Mouse (Mus musculus): ENCODE measurements around the gene Psmc3ip. TPM values are rescaled to one million over a fixed set of nuclear protein-coding genes. Genes with fewer than 3 reads are reported as not detected.
A peak's percentile ranks its signal among the peaks of the same experiment; 100 is the strongest.

Psmc3ip gene
- polyA plus RNA-seq, 1 experiment from 2014 or later, result 44.1 TPM

DNA sequence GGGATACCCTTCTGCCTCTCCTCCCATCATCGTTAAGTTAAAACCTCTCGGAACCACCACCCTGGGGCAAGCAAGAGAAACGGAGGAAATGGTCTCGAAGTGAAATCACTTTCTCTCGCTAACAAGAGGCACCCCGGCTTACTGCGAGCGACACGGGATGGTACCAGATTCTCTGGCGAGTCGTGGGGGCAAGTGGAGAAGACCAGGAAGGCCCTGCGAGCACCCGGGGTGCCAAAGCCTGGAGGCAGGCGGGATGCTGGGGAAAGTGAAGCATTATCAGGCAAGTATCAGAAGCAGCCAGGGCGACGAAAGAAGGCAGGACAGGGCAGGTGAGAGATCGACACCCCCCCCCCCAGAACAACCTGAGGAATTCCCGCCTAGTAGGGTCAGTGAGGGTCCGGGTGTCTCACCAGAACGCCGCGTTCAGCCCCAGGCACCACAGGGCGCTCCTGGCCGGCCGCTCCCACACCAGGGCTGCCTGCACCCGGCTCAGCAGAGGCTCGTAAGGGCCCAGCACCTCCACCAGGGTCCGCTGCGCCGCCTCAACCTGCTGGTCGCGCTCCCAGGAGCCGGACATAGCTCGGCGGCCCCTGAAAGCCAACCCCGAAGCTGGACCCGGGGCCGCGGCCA lies 24.0 kb upstream of the Psmc3ip start:
- peak overlapping the region; percentile 96 for H3K4me2 ChIP-seq
- peak overlapping the region; percentile 91 for H3K4me3 ChIP-seq (ENCODE audit: low read depth, low read length)
- DNase-seq, result peak; percentile 12
- H3K27ac ChIP-seq (ENCODE audit: low read depth), result peak overlapping the region; percentile 87
- peak overlapping the region; percentile 85 for H3K9ac ChIP-seq
- no peaks in the 10 kb centered on the region for H3K27me3 ChIP-seq (ENCODE audit: insufficient read depth, low read length)
- peaks cover 16% of the 10 kb centered on the region for H3K4me1 ChIP-seq (ENCODE audit: insufficient read depth)
- peak; percentile 80; the same call in 1 of the 2 replicates for ATAC-seq (ENCODE audit: insufficient read depth)
- TF ChIP-seq CTCF (IDR thresholded peaks at IDR 0.05; ENCODE audit: low read depth), result peak; percentile 47
- peaks cover 32% of the 10 kb centered on the region for H3K36me3 ChIP-seq (ENCODE audit: insufficient read depth)
- under 1% methylated on average over 39 of the region's 39 CpGs for WGBS
- no peaks in the 10 kb centered on the region for H3K9me3 ChIP-seq (ENCODE audit: low read depth, low read length)

DNA sequence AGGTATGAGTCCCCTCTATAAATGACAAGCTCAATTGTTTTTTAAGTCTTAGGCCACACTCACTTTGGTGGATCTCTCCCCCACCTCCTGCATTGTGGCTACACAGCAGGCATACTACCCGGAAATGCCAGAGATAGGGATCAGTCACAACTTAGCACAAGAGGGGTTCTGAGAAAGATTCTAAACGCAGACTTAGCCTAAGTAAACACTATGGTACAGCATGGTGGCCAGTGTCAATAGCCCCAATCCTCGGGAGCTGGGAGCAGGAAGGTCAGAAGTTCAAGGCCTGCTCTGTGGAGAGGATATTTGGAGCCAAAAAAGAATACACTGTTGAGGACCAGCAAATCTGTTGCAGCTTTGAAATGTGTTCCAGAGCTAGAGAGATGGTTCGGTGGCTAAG lies 22.9 kb upstream of the Psmc3ip start:
- no peak for TF ChIP-seq CTCF (IDR thresholded peaks at IDR 0.05; ENCODE audit: low read depth)
- 26% methylated on average over 4 of the region's 4 CpGs for WGBS
- no peaks in the 10 kb centered on the region for H3K9me3 ChIP-seq (ENCODE audit: low read depth, low read length)
- H3K9ac ChIP-seq, result peak overlapping the region; percentile 85
- peaks cover 22% of the 10 kb centered on the region for H3K36me3 ChIP-seq (ENCODE audit: insufficient read depth)
- H3K4me1 ChIP-seq (ENCODE audit: insufficient read depth), result peaks cover 16% of the 10 kb centered on the region
- no peaks in the 10 kb centered on the region for H3K27me3 ChIP-seq (ENCODE audit: insufficient read depth, low read length)
- no peak for ATAC-seq (ENCODE audit: insufficient read depth)
- peak overlapping the region; percentile 96 for H3K4me2 ChIP-seq
- no peak for DNase-seq
- H3K4me3 ChIP-seq (ENCODE audit: low read depth, low read length), result peak overlapping the region; percentile 91
- no peak overlapping the region for H3K27ac ChIP-seq (ENCODE audit: low read depth)

DNA sequence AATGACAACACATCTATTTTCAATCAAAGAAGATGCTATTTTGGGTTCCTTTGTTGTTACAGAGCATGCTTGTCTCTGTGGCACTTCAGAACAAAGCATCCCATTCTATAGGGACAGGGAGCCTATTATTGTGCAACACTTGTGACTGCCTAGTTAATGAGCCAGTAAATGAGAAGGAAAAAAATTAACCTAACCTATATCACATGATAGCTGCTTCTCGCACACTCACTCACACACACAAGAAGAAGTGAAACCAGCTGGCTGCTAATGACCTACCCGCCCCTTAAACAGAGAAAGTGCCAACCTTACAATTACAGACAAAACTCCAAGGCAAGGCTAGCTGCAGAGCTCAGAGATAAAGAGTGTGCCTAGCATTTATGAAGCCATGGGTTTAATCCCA lies 20.3 kb upstream of the Psmc3ip start:
- no peak for ATAC-seq (ENCODE audit: insufficient read depth)
- TF ChIP-seq CTCF (IDR thresholded peaks at IDR 0.05; ENCODE audit: low read depth), result no peak
- H3K9ac ChIP-seq, result no peak overlapping the region

DNA sequence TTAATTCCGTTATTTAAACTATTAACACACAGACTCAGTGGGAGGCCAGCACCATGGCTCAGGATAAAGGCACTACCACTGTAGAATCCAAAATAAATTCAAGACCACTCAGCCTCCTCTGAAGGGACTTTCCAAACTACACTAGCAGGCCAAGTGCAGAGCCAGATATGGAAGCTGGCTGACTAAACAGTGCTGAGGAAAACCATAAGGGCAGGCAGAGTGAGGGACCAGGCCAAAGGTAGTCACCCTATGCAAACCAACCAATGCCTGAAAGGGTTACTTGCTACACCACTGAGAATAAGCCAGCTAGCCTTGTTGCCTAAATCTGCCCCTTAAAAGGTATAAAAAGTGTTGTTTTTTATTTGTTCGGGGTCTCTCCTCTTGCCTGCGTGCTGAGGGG lies 16.9 kb upstream of the Psmc3ip start:
- TF ChIP-seq CTCF (IDR thresholded peaks at IDR 0.05; ENCODE audit: low read depth), result no peak
- DNase-seq, result no peak
- H3K9me3 ChIP-seq (ENCODE audit: low read depth, low read length), result no peaks in the 10 kb centered on the region
- no peaks in the 10 kb centered on the region for H3K27me3 ChIP-seq (ENCODE audit: insufficient read depth, low read length)
- no peak overlapping the region for H3K27ac ChIP-seq (ENCODE audit: low read depth)
- no peak overlapping the region for H3K4me3 ChIP-seq (ENCODE audit: low read depth, low read length)
- WGBS, result 98% methylated on average over 3 of the region's 3 CpGs
- no peak for ATAC-seq (ENCODE audit: insufficient read depth)
- H3K9ac ChIP-seq, result no peak overlapping the region
- H3K4me1 ChIP-seq (ENCODE audit: insufficient read depth), result no peaks in the 10 kb centered on the region
- H3K36me3 ChIP-seq (ENCODE audit: insufficient read depth), result peaks cover 13% of the 10 kb centered on the region; the same call in 1 of the 2 replicates
- H3K4me2 ChIP-seq, result no peak overlapping the region

More for the DNA sequence above, 20.3 kb upstream of the Psmc3ip start:
- Histone ChIP-seq H3K4me1 (ENCODE audit: insufficient read depth) (peaks cover 12% of the 10 kb centered on the region), H3K4me3 (ENCODE audit: low read depth, low read length) (no peak overlapping the region), H3K27me3 (ENCODE audit: insufficient read depth, low read length) (no peaks in the 10 kb centered on the region), H3K27ac (ENCODE audit: low read depth) (no peak overlapping the region), H3K9me3 (ENCODE audit: low read depth, low read length) (no peaks in the 10 kb centered on the region), H3K4me2 (no peak overlapping the region), H3K36me3 (ENCODE audit: insufficient read depth) (peaks cover 13% of the 10 kb centered on the region; the same call in 1 of the 2 replicates)
- no peak for DNase-seq
- WGBS, result 72% methylated on average over 2 of the region's 2 CpGs

DNA sequence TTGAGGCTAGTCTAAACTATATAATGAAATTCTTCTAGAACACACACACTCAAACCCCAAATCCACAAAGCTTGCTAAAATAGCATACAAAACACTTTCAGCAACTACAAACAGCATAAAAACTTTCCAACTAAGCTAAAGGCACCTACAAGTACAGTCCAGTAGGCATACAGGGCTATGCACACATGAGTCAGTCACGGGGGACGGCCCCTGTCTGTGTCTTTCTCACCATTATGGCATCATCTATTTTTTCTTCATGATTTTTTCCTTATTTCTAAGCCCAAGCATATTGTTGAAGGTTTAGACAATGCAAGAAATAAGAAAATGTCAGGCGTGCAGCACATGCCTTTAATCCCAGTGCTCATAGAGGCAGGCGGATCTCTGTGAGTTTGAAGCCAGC lies 15.9 kb upstream of the Psmc3ip start:
- Histone ChIP-seq H3K4me2 (no peak overlapping the region), H3K4me1 (ENCODE audit: insufficient read depth) (no peaks in the 10 kb centered on the region), H3K9ac (no peak overlapping the region), H3K36me3 (ENCODE audit: insufficient read depth) (peaks cover 12% of the 10 kb centered on the region; the same call in 1 of the 2 replicates), H3K4me3 (ENCODE audit: low read depth, low read length) (no peak overlapping the region), H3K27me3 (ENCODE audit: insufficient read depth, low read length) (no peaks in the 10 kb centered on the region), H3K9me3 (ENCODE audit: low read depth, low read length) (no peaks in the 10 kb centered on the region), H3K27ac (ENCODE audit: low read depth) (no peak overlapping the region)
- TF ChIP-seq CTCF (IDR thresholded peaks at IDR 0.05; ENCODE audit: low read depth), result no peak
- 88% methylated on average over 4 of the region's 4 CpGs for WGBS
- DNase-seq (no peak), ATAC-seq (ENCODE audit: insufficient read depth) (no peak)

DNA sequence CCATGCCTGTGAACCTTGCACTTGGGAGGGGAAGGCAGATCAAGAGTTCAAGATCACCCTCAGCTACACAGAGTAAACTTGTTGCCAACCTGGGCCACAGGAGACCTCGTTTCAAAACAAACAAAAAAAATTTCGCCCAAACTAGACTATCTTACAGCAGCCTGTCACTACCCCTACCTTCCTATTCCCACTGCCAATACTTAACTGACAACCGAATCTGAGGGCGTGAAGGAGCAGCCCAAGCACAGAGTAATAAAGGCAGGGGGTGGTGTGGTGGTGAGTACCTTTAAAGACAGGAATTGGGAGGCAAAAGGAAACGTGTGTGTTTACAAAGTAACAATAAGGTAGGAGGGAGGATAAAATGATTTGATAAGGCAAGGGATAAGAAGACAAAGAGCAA lies 15.5 kb upstream of the Psmc3ip start:
- H3K9me3 ChIP-seq (ENCODE audit: low read depth, low read length), result no peaks in the 10 kb centered on the region
- no peak for TF ChIP-seq CTCF (IDR thresholded peaks at IDR 0.05; ENCODE audit: low read depth)
- H3K9ac ChIP-seq, result no peak overlapping the region
- no peaks in the 10 kb centered on the region for H3K4me1 ChIP-seq (ENCODE audit: insufficient read depth)
- no peak for ATAC-seq (ENCODE audit: insufficient read depth)
- WGBS, result 44% methylated on average over 5 of the region's 5 CpGs
- H3K36me3 ChIP-seq (ENCODE audit: insufficient read depth), result peaks cover 15% of the 10 kb centered on the region; the same call in 1 of the 2 replicates
- no peak overlapping the region for H3K4me3 ChIP-seq (ENCODE audit: low read depth, low read length)
- no peaks in the 10 kb centered on the region for H3K27me3 ChIP-seq (ENCODE audit: insufficient read depth, low read length)
- no peak for DNase-seq
- no peak overlapping the region for H3K4me2 ChIP-seq
- H3K27ac ChIP-seq (ENCODE audit: low read depth), result no peak overlapping the region

DNA sequence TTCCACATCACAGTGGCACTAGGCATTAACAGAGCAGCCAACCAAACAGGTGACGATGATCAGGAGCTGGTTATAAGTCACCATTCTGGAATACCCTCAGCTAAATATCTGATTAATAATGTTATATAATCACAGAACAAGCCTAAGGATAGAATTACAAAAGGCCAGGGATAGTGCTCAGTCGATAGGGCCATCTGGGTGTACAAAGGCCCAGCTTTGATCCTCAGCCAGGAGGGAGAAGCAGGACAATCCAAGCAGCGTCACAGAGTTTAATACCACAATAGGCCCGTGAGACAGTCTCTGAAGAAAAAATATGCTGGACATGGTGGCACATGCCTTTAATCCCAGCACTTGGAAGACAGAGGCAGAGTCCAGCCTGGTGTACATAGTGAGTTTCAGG lies 14.1 kb upstream of the Psmc3ip start:
- Histone ChIP-seq H3K36me3 (ENCODE audit: insufficient read depth) (0 out of 2 replicates have a peak, but pooled peaks cover 12% of the 10 kb centered on the region), H3K4me1 (ENCODE audit: insufficient read depth) (no peaks in the 10 kb centered on the region), H3K4me2 (no peak overlapping the region), H3K9ac (no peak overlapping the region), H3K9me3 (ENCODE audit: low read depth, low read length) (no peaks in the 10 kb centered on the region), H3K27ac (ENCODE audit: low read depth) (no peak overlapping the region), H3K27me3 (ENCODE audit: insufficient read depth, low read length) (no peaks in the 10 kb centered on the region), H3K4me3 (ENCODE audit: low read depth, low read length) (no peak overlapping the region)
- no peak for TF ChIP-seq CTCF (IDR thresholded peaks at IDR 0.05; ENCODE audit: low read depth)
- WGBS, result 79% methylated on average over 4 of the region's 4 CpGs
- no peak for DNase-seq
- no peak for ATAC-seq (ENCODE audit: insufficient read depth)

Measured in lung, embryonic 14.5 days (tissue).